Mouse (Mus musculus) spleen, adult 2 months (tissue): ENCODE measurements around the gene Gstp1.

Source experiments
- CTCF ChIP-seq: fragments of 200-500 bp; IDR thresholded peaks from 2 replicates; pipeline ENCODE4 v1.5.1; 2011; ENCODE audit warnings: mild to moderate bottlenecking, inconsistent platforms; ENCODE audit not compliant: insufficient read depth, insufficient read length, insufficient replicate concordance; ENCODE audit errors: extremely low read depth
- POLR2A ChIP-seq: fragments of 200-500 bp; IDR thresholded peaks from 2 replicates; pipeline ENCODE4 v1.6.1; 2011; ENCODE audit warnings: low read depth, low read length, inconsistent platforms

DNA sequence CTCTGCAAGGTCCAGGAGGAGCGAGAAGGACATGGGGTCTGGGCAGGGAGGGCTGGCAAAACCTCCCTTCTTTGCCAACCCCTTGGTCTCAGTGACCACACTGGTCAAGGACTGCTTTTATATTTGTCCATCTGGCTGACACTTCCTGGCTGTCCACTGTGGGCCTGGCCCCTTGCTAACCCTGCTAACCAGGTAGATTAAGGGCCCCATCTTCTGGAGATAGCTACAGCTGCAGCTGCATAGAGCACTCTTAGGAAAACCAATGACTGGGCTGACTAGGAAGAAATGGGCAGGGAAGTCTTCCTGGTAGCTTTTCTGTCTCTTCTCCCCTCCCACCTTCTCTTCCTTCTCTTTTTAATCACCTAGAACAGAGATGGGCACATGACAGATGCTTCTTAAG, 47.2 kb upstream of the Gstp1 start:
- TF ChIP-seq POLR2A (no peak), CTCF (no peak)
